Mouse (Mus musculus) CD4-positive, CD25-positive, alpha-beta regulatory T cell, adult 2 months (primary cell): ENCODE results near the gene Klrg2.
"Not testable (repeated sequence)": the region's sequence is repeated elsewhere in the genome, so short reads cannot be mapped to it uniquely, and the experiment has no call there.

ENCODE experiments used
- DNase-seq: peaks from one replicate; pipeline ENCODE4 v3.0.0-alpha.2; 2012; ENCODE audit warnings: low read depth, low spot score

Gene Klrg2

DNA sequence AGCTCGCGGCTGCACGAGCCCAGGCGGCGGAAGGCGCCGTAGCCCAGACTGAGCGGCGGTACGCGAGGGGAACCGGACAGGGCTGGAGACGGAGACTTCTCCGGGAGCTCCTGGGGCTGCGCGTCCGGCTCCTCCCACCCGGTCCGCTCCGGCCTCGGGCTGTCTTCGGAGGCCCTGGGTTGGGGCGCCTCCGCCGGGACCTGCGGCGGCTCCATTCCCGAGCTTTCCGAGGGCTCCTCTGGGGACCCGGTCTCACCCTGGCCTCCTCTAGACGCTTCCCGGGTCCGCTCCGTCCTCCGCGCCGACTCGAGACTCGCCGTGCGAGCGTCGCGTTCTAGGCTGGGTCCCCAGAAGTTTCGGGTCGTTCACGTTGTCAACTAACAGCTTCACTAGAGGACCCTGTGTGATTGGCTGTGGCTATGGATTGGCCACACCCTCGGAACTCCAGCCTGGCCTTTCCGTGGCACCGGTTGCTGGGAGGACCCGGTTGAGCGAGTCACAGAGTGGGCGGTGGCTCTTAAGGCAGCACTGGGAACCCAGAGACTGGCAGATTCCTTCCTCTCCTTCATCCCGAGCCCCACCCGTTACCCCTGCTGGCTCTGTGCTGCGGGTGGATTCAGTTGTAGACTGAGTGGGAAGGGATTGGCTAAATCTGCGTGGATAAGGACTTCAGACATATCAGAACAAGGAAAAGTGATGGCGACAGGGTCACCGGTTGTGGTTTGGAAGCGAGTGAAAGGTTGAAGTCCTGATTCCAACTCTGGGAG lies at the start of gene Klrg2:
TSS of gene Klrg2 (minus strand) at position 391 of the 767 bp plus-strand sequence.
- DNase-seq, result peak; percentile 23

DNA sequence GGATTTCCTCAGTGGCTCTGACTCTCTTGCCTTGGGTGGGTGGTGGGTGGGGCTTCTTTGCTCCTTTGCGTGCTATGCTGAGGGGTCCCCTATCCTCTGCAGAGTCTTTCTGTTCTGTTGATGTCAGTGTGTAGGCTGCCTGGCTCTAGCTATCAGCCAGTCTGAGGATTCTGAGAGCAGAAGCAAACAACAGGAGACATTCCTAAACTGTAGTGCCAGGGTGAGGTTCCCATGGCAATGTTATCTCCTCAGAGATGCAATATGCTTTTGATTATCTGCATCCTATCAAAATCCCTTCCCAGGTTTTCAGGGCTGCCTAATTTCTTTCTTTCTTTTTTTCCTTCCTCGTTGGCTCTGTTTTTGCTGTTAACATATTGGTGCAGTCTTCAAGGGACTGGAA lies 45.5 kb upstream of the Klrg2 start:
- no peak for DNase-seq

DNA sequence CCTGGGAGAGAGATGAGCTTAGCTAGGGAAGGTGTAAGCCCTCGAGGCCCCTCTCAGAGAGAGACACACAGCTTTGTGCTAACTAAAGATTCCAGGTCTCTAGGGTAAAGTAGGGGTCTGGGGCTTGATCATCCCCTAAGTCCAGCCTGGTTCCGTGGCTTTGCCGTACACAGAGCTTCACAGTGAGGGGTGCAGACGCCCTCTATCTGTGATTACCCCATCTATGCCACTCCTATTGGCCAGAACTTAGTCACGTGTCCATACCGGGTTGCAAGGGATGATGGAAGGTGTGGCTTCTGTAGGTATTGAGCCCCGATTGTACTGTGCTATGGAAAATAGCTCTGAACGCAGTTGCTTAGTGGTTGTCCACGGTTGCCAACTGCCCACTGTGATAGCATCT lies 40.6 kb upstream of the Klrg2 start:
- no peak for DNase-seq

DNA sequence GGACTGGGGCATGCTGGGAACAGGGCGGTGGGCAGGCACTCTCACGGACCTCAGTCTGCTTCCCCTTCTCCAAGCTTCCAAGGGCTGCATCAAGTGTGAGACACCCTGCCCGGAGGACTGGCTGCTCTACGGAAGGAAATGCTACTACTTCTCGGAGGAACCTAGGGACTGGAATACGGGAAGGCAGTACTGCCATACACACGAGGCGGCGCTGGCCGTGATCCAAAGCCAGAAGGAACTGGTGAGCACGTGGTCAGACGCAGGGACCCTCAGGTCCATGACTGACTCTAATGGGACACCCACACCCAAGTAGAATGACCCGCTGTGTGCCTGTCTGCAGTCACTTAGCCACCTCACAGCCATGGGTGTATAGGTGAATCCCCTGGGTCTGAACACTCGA lies 39.7 kb upstream of the Klrg2 start:
- DNase-seq, result no peak

DNA sequence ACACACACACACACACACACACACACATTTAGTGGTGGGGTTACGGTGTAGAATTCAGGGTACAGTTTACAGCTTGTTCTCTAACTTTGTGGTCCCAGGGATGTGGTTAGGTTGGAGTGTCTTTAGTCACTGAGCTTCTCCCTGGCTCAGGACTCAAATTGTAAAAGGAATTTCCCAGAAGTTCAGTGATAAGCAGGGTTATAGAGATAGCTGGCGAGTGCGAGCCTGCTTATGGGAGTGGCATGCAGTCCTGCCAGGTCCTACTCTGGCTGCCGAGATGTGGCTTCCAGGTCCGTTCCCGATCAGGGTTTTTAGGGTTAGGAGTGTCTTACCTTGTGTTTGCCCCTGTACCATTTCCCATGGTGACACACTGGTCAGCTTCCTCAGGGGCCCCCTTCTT lies 39.2 kb upstream of the Klrg2 start:
- DNase-seq, result no peak

DNA sequence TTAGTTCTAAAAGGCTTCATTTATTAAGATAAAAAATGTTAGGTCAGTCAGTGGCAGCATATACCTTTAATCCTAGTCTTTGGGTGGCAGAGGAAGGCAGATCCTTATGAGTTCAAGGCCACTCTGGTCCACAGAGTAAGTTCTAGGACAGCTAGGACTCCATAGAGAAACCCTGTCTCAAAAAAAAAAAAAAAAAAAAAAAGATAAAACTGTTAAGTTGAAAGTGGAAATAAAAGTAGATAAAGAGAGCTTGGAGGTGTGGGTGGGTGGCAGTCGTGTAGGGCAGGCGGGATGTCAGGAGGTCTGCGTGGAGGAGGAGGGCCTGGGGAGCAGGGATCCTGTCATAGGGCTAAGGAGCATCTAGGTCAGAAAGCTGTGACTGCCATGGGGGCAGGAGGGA lies 35.0 kb upstream of the Klrg2 start:
- no peak for DNase-seq

DNA sequence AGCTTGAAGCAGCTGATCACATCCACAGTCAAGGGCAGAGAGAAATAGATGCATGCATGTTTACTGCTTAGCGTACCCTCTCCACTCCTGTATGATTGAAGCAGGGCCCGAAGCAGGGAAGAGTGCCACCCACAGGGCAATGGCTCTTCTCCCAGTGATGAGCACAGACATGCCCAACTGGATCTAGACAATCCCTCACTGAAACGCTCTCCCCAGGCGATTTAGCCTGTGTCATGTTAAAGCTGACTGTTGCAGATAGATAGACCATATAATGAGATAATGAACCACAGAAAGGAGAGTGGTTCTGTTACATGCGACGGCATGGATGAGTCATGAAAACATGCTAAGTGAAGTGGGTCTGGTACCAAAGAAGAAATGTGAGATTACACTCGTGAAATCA lies 34.2 kb upstream of the Klrg2 start:
- no peak for DNase-seq

DNA sequence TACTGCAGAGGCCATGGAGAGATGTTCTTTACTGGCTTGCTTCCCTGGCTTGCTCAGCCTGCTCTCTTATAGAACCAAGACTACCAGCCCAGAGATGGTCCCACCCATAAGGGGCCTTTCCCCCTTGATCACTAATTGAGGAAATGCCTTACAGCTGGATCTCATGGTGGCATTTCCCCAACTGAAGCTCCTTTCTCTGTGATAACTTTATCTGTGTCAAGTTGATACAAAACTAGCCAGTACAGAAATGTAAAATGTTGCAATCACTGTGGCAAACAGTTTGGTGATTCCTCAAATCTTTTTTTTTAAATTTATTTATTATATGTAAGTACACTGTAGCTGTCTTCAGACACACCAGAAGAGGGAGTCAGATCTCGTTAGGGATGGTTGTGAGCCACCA lies 33.4 kb upstream of the Klrg2 start:
- DNase-seq, result not testable (repeated sequence)

DNA sequence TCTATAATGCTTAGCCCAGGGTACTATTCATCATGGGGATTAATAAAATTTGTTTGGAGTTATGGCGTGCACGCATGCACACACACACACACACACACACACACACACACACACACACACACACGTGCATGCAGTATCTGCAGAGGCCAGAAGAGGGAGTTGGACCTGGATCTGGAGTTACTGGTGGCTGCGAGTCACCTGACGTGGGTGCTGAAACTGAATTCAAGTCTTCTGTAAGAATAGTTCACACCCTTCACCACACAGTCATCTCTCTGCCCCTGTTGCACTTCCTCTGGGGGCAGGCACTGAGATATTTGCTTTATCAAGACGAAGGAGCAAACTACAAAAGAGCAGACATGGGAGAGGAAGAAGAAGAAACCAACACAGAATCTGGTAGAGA lies 32.5 kb upstream of the Klrg2 start:
- peak; percentile 46 for DNase-seq

DNA sequence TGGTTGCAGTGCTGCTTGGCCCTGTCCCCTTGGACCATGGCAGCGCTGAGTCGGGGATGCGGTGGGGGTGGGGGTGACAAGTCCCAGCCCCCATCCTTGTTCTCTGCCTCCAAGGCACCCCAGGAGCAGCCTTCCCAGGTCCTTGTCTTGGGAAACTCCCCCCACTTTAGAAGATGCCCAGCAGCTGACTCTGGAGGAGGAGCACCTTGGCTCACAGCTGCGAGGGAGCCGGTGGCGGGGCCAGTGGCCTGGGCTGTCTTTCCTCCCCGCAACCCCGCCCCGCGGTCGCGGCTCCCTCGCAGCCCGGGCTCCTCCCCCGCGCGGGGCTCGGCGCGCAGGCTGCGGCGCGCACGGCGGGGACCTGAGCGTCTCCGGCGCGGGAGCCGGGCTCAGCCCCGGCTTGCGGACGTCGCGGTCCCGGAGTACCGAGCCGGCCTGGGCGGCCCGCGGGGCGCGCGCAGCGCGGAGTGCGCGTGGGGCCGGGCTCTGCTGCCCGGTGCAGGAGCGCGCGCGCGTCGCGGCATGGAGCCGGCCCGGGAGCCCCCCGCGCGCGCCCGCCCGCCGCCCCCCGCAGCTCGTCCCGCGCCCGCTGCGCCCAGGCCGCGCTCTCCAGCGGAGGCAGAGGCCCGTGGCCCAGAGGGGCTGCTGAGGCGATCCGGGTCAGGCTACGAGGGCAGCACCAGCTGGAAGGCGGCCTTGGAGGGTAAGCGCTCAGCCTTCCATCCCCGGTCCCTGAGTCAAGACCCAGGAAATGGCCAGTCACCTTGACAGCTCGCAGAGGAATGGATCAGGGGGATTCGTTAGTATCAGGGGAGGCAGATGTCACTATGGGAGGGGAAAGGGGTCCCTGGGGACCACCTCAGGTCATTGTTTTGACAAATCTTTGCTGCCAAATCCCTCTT lies 25.9 kb upstream of the Klrg2 start, which contains the start of gene Clec2l:
TSS of gene Clec2l (plus strand) at position 356 of the 902 bp plus-strand sequence.
- no peak for DNase-seq

DNA sequence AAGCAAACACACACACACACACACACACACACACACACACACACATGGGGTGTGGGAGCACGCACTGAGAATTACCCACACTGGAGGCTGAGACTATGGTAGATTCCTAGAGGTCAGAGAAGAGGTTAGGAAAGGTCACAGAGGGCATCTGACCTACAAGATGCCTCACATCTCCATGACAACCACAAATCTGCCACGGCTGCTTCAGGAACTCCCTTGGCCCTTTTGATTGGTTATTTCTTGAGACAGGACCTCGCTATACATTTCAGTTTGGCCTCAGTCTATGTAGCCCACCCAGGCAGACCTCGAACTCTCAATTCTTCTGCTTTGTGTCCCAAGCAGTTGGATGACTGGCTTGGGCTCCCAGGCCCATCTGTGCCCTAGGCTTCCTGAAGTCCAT lies 24.6 kb upstream of the Klrg2 start:
- DNase-seq, result no peak

DNA sequence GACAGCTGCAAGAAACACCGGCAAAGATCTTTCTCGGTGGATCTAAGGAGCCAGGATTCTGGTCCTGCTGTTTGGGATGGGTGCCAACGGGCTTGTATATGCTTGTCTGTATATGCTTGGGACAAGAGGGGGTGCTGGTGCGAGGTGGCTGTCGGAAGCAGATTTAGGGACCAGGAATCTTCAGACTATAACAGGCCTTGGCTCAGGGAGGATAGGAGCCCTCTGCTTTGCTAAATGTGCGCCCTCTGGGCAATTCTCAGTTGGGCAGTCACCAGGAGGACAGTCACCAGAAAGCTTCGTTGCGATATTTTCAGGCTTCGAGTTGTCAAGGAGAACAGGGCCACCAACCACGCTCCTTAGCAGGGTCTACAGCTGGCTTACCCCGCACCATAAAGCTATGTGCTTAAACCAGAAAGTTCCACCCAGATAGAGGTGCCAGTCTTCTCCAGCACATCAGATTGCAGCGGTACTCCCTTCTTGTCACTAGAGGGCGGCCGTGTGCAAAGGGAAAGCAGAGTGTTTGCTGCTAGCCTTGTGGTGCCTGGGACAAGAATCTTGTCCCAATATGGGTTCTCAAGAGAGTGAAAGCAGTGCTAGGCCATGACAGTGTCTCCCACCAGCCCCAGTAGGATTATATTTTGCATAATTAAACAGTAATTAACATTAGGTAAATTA lies 13.4 kb upstream of the Klrg2 start:
- DNase-seq, result peak; percentile 83

DNA sequence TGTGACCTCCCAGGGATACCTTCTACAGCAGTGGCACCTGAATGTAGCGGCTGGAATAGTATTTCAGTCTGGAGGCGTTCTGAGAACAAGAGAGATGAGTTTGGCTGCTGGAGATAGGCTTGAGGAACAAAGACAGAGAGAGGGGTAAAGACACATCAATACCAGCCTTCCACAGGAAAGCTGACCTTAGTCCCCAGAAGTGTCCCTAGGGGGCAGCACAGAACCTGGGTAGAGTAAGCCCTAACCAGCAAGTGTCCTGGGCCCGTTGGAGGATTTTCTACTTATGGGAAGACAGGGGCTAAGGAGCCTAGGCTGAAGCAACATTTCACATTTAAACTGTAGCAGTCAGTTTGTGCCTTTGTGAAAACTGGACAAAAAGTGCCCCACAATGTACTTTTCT lies 12.5 kb upstream of the Klrg2 start:
- DNase-seq, result peak; percentile 48

DNA sequence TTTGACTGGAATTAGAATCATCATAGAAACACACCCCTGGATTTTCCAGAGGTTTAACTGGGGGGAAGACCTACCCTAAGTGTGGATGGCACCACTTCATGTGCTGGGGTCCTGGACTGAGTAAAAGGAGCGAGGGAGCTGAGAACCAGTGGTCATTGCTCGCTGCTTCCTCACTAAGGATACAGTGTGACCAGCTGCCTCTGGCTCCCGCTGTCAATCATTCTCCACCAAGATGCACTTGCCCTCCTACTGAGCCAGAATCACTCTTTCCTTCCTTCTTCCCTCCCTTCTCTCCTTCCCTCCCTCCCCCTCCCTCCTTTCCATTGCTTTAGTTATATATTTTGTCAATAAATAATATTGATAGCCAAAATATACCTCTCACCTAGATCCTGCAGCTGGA lies 6.0 kb upstream of the Klrg2 start:
- DNase-seq, result no peak

DNA sequence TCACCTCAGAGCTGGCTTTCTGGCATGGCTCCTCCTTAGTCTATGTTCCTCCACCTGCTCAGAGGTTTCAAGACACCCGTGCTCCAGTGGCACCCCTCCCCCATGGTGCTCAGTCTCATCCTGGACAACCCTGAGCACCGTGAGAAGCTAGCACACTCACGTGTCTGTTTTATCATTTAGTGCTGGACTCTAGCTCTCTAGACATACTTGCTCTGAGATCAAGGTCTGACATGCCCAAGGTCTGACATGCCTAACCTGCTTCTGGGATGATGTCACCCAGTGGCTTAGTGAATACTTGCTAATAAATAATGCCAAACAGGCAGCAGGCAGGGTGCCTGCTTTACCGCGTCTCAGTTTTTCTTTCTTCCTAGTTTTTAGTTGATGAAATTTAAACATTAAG lies 5.6 kb upstream of the Klrg2 start:
- no peak for DNase-seq

DNA sequence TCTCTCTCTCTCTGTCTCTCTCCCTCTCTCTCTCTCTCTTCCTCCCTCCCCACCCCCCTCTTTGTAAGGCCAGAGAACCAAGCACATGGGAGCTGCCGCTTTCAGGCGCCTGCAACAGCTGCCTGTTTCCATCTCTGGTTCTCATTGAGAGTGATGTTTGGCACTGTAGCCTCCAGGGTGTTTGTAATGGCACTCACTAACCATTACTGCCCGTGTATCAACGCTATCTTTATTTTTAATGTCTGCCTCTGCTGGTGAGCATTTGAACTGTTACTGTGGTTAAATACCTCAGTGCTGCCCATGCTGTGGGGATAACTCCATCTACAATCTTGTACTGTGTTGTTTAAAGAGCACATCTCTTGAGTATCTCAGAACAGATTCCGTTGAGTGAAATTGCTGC lies 4.6 kb upstream of the Klrg2 start:
- DNase-seq, result peak; percentile 20

DNA sequence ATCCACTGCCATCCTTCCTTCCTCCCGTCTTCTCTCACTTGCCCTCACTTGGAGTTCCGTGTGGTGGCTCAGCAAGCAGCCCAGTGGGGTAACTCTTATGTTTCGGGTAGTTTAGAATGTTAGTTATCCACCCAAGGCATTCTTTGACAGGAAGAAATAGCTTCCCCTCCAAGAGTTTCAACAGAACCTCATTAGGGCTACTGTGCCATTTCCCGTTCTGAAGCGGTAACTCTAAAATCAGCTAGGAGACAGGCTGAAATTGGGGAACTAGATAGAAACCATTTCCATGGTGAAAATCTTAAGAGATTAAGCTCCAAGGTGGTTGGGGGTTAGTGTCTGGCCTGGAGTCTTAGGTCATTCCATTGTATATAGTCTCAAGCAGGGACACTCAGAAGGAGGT lies 4.2 kb upstream of the Klrg2 start:
- no peak for DNase-seq

DNA sequence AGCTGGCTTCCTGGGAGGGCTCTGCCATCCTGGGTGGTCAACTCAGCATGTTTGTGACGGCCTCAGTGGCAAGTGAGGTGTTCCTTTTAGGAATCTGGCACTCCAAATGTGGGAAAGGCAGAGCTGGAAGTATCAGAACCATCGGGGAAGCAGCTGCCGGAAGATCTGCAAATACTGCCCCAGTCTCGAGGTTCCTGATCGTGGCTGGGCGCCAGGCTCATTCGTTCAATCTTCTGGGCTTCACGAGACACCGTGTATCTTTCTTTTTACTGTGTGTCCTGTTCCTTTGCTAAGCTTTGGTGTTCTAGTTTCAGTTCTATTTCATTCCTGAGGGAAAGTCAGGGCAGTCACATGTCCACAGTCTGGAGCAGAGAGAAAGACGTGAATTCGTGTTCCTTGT lies 3.4 kb upstream of the Klrg2 start:
- DNase-seq, result no peak

DNA sequence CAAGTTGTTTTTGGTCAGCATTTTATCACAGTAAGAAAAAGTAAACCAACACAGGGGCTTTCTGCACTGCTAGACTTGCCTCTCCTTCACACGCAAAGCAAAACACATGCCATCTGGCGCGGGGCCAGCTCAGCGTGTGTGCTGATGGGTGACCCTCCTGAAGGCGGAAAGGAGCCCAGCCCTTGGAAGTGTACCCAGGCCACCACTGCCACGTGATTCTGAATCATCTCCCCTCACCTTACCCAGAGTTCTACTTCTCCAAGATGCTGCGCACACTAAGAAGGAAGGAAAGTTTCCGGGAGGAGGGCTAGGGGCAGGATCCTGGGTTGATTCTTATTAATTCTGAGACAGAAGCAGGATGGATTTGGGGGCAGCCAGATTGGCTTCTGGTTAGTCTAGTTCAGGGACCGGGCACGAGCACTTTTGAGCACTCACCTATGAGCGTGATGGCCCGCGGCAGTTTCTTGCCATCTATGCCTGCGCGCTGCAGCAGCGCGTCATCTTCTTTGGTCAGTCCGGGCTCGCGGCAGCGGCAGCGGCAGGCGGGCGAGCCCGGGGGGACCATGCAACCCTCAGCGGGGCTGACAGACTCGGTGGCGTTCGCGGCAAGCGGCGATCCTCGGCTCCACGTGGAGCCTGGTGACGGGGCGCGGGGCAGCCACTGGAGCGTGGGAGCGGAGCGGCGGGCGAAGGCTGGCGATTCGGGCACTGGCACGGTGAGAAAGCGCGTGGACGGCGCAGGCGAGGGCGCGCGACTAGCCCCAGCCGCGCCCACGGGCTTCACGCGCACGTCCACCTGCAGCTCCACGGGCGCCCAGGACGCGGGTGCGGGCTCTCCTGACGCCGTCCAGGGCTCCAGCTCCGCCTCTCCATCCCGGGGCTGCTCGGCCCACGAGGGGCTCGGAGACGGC lies 846 bp downstream of the Klrg2 start:
- DNase-seq, result peak; percentile 48

DNA sequence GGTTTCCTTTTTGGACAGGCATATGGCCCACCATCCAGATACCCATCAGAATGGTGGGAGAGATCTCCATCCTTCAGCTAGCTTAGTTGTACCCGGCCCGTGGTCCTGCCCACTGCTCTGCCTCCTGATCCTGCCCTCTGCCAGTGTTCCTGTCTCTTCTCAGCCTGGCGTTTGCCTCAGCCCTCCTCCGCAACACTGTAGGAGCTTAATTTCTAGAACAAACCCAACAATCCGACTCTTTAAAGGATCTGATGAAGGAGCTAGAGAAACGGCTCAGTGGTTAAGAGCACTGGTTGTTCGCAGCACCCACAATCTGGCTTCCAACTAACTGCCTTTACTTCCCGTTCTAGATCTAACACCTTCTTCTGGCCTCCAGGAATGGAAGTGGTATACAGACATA lies 2.6 kb downstream of the Klrg2 start:
- DNase-seq, result no peak

DNA sequence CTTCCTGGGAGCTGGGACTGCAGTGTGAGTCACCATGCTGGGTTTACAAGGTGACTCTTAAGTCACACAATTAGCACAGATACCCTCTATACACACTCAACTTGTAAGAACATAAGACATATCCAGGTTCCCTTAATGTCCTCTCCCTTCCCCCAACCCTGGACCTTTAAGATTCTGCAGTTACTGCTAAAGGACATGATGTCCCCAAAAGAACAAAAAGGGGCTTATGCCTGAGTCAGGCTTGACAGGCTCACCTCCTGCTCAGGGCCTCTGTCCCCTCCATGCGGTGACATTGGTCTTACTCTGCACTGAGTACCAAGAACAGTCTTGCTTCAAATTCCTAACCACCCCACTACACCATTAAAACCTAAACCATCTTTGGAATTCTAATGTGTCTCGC lies 4.2 kb downstream of the Klrg2 start:
- no peak for DNase-seq
